Mouse (Mus musculus) right cerebral cortex, postnatal 4 days (tissue): ENCODE data around the gene Ankrd6.

ENCODE experiments used
- DNase-seq: peaks from one replicate; pipeline ENCODE4 v3.0.0-alpha.2; 2022

Gene Ankrd6

DNA sequence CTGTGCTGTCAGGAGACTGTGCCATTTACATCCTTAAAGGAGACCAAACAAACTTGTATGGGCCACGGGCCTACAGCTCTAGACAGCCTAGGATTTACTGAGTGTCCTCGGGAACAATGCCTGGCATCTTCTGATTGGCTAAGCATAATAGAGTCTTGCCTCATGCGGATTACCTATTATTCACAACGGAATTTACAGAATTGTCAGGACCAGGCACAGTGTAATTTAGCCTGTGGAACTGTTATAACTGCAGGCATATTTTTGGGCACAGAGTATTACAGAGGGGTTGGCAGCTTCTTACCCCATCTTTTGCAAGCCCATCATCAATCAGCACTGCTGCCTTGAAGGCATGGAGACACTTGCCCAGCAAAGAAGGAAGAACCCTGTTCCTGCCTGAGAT is 51.6 kb downstream of the Ankrd6 start:
- no peak for DNase-seq

DNA sequence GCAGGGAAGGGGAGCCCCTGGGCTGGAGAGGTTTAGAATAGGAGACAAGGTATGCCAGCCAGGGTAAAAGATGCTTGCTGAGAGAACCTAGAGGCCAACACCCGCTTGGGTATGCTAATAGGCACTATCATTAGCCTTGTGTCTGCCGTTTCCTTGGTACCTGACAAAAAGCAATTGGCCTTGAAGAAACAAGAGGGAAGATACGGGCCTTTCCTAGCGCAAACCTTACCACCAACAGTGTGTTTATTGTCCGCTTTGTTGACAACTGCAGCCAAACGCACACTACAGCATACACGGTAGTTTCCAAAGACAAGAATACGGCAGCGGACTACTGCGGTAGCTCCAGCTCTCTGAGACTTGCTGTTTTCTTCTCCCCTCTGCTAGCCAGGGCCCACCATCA is 59.3 kb downstream of the Ankrd6 start:
- DNase-seq, result no peak

DNA sequence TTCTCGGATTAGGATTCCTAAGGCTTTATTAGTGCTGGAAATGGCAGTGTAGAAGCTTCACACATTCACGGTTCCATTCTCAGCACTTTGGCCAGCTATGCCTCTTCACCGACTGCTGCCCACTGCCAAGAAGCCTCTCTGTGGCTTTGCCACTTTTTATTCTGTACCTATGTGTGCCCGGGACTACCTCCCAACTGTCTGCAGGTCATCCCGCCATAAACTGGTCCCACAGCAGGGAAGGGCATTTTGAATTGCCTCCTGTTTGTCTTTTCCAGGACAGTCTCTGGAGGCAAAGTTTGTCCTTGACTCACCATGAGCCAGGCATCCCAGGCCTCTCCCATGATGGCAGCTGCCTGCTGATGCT is 59.9 kb downstream of the Ankrd6 start:
- no peak for DNase-seq

DNA sequence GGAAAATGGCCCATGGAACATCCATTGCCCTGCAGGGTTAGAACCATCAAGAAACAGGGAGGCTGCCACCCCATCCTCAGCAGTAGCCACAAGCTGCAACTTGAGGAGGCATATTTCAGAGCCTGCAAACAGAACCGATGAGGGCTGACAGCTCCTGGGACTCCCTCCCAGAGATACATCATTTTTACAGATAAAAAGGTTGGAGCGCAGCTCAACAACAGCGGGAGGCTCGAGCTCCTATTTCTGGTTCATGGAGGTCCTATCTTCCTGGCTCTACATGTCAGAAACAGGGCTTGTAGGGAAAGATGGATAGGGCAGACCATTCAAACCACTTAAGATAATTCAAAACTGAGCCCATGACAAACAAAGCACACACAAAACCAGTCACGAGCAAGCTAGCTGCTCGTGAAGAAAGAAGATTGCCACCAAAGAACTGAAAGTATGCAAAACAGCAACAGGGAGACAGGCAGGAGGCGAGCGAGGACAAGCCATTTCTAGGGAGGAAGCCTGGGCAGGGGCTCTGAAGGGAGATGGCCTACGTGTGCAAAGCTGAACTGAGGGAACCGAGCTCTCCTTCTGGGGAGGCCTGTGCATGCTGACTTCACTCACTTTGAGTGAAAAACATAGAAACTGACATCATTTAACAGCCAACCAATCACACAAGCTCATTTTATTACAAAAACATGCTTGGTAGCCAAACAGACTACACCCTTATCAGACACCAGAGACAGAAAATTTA is 60.5 kb downstream of the Ankrd6 start:
- DNase-seq, result no peak

DNA sequence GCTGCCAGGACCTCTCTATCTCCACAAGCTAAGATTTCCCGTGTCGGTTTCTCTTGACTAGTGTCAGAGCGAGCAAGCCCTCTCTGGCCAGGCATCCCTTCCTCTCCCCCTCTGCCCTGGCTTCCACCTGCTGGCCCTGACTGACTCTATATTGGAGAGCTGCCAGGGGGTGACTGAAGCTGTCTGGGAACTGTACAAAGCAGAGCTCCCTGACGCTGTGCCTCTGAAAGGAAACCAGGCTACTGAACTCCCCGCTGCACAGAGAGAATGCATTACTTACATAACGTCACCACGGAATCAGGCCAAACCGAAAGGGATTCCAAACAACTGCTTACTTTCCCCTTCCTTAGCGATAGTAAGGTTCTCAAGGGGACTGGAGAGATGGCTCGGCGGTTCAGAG is 61.4 kb downstream of the Ankrd6 start:
- peak; percentile 36 for DNase-seq

DNA sequence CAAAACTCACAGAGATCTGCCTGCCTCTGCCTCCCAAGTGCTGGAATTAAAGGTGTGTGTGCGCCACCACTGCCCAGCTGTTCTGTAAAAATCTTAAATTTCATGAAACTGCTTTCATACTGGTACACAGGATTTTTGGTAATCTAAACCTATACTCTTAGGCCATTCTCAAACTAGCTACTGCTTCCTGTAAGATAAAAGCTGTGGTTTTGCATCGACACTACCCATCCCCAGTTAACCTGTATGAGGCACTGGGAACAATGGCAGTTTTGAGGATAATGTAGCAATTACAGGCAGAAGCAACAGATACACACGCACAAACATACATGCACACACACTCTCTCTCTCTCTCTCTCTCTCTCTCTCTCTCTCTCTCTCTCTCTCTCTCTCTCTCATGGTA is 64.2 kb downstream of the Ankrd6 start:
- DNase-seq, result no peak

DNA sequence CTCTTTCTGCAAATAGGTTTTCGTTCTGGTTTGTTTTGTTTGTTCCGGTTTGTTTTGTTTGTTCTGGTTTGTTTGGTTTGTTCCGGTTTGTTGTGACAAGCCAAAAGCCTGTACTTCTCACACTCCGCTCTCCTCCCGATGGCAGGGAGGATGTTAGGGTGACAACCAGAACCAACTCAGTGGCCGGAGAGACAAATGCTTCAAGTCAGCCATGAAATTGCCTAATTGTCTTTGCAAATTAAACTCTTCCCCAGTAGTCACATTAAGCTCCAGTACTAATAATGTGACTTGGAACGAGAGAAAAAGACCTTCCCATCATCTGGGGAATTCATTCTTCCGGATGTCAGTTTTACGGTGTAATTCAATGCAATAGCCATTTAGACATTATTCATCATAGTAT is 66.0 kb downstream of the Ankrd6 start:
- DNase-seq, result no peak

DNA sequence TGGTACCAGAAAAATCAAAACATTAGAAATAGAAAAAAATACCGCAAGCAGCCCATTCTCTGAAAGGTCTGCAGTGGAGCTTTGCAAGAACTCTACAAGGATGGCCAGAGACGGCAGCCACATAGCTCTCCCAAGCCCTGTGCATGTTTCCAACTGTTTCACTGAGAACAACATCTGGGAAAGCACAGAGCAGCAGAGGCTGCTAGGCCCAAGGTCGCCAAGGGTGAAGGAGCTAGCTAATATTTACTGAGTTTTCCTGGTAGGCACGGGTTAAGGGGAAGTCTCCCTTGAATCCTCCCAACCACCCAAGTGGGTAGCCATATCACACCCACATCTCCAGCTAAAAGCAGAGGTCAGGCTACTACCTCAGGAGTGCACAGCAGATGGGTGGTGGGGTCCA is 69.6 kb downstream of the Ankrd6 start:
- no peak for DNase-seq

DNA sequence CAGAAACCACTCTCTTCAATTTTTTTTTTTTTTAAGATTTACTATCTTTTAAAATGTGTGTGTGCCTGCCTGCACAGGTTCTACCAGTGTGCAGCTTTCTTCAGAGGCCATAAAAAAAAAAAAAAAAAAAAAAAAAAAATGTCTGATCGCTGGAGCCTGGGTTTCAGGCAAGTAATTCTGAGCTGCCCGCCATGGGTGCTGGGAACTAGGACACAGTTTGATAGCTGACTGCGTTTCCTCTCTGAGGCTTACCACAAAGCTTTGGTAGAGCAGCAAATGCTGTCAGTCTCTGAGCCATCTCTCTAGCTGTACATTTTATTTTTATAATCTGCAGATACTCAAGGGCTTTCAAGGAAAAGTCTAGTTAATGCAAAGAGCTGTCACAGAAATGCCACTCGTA is 76.0 kb downstream of the Ankrd6 start:
- DNase-seq, result no peak

DNA sequence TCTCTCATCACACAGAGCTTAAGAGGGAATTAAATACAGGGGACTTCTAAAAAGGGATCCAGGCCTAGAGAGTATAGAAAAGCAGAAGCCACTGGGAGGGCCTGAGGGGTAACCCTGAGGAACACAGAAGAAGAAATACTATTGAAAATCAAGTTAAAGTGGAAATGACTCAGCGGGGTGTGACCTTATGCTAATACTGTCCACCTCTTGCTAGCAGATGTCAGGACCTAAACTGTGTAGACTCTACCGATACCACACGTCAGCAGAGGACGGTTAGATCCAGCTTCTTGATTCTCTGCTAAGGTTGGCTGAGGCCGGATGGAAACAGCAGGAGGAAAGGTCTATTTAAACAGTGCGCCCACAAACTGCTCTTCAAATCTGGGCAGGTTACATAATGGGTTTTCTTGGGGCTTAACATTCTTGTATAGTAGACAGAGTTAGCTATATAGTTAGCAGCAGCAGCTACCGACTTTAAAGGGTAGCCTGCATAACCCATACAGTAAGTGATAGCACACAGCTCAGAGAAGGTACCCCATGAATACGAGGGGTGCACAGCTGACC is 78.4 kb downstream of the Ankrd6 start:
- no peak for DNase-seq

DNA sequence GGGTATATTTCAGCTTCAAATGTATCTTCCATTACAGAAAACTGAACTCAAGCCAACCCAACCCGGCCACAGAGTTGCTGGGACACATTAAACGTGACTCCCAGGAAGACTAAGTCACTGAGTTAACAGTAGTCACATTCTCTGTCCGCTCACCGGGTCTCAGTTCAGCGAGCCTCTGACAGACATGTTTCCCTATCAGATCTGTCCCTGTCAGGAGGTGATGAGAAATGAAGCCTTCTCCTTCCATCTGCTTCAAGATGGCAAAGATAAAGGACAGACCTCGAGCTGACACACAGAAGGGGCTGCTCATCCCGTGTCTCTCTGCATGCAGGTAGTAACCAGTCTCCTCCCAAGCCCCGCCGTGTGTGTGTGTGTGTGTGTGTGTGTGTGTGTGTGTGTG is 81.3 kb downstream of the Ankrd6 start:
- no peak for DNase-seq

DNA sequence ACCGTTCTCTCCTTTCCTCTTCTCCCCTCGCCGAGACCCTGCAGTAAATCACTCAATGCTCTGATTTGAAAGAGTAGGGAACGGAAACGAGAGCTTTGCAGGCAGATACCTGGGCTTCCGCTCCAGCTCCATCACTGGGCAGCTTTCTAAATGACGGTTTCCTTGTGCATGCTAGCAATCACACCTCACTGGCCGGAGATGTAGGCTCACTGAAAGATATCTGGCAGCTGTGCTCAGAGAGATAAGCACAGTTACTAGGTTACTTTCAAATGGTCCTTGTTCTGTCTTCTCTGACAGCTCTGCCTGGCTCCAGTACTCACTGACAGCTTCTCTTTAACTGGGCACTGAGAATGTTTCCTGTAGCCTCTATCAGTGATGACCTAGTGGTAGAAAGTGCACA is 81.8 kb downstream of the Ankrd6 start:
- no peak for DNase-seq

DNA sequence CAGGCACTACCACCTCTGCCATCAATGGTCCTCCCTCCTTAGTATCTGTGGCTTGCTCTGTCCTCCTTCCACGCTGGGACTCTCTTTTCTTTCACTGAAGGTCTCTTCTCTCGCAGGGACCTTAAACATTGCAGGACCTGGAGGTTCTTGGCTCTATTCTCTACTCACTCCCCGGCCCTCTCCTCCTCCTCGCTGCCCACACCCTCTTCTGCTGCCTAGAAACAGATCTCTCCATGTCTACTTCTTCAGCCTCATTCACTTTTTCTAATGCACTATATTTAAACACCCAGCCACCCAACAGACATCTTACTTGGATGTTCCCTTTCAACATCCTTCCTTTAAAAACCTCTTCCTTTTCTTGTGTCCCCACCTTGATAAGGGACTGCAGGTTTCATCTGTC is 82.2 kb downstream of the Ankrd6 start:
- DNase-seq, result no peak

DNA sequence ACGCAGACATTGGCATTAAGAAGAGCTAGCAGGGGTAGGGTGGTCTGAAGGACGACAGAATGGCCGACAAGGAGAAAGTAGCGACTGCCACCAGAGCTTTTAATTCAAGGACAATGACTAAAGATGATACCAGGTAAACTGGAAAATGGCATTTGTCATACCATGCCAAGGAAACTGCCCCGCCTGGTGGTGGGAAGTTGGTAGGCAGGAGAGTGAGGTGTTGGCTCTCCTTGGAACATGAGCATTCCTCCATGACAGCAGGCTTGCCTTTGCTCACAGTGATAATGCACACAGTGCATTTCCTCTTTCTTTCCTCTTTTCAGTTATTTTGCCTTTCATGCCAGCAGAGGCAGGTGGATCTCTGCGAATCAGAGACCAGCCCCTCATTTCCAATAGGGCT is 83.2 kb downstream of the Ankrd6 start:
- DNase-seq, result no peak

DNA sequence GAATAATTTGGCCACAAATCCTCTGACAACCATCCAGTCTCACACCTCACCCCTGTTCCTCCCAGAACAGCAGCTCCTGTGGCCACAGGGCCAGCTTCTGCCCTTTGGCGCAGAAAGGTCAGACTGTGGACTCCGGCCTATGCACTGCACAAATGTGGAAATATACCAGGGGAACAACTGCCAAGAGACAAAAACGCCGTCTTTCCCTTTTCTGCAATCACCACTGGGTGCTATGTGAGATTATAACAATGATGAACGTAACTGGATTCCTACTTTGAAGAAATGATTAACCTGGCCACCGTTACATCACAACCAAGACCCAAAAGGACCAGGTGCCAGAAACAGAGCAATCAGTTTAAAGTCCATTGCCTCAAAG is 85.8 kb downstream of the Ankrd6 start:
- DNase-seq, result no peak

DNA sequence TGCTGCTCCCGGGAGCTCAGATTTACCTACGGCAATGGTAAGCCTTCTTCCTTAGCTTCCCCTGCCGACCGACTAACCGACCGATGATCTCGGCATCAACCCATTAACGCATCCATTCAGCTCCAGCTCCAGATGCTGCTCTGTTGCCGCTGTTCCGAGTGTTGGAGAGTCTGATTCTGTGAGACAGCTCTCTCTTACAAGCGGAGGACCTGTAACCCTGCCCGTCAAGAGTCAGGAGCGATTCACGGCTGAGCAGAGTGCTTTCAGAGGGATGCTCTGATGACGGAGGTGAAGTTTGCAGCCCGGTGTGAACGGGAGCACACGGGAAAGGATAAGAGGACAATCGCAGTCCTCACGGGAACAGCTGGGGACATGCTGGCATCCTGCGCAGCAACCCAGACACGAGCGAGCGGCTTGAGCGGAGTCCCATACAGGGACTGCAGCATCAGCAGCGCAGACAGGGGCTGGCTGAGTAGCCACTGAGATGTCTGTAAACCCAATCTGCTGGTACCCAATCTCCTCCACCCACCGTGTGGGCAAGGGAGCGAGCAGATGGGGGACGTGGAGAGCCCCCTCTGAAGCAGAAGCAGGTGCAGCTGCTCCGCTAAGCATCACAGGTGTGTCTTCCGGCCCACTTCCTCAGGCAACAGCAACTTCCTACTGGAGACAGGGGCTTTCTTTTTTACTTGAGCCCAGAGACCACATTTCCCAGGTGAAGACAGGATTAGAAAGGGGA is 86.3 kb downstream of the Ankrd6 start:
- peak; percentile 18 for DNase-seq

DNA sequence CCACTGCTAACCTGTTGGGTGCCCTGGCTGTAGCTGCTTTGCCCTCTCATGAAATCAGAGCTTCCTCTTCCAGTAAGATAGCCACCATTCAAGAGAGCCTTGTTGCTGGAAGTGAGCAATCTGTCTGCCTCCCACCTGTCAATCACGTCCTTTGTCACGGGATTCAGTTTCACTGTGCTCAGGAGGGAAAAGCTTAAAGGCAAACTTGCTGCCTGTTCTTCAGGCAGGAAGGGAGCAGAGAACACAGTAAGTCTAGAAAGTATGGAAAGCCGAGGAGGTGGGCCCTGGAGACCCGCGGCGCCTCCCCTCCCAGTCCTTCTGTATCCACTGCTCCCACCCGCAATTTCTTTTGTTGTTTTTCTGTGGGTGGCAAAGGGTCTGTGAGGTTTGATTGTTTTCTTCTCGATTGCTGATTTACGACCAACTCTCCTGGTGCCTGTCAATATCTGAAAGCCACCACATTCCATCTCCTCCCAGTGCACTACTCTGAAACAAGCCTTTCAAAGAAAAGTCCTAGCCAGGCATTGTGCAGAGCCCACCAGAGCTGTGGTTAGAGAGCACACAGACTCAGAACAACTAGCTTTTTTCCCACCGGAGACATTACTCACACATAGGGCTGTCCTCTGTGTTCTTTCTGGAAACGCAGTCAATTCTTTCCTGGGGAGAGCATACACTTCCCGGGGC is 87.1 kb downstream of the Ankrd6 start:
- peak; percentile 11 for DNase-seq

DNA sequence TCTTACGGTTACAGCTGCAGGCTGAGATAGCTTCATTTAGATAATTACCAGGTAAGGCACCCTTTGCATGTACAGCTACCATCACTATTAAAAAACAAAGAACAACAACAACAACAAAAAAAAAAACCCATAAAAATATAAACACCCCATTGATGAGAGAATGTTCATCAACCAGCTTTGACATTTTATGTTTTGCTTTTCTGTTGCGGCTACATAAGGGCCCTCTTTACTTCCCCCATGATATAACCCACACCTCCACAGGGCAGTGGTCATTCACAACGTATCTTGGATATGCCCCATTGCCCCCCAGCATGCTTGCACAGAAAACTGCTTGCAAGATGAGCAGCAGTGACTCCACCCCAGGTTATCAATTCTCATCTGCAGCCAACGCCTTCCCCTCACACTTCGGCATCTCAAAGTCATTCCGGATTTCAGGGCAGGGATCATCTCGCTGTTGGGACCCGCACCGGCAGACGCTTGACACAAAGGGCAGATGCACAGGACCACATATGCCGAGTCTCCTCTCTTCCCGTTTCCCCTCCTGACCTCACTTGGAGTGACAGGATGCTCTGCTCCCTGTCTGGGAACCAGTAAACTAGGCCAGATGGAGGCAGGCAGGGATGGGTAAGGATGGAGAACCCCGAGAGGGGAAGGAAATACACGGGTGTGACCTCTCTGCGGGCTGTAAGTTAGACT is 87.7 kb downstream of the Ankrd6 start:
- no peak for DNase-seq

DNA sequence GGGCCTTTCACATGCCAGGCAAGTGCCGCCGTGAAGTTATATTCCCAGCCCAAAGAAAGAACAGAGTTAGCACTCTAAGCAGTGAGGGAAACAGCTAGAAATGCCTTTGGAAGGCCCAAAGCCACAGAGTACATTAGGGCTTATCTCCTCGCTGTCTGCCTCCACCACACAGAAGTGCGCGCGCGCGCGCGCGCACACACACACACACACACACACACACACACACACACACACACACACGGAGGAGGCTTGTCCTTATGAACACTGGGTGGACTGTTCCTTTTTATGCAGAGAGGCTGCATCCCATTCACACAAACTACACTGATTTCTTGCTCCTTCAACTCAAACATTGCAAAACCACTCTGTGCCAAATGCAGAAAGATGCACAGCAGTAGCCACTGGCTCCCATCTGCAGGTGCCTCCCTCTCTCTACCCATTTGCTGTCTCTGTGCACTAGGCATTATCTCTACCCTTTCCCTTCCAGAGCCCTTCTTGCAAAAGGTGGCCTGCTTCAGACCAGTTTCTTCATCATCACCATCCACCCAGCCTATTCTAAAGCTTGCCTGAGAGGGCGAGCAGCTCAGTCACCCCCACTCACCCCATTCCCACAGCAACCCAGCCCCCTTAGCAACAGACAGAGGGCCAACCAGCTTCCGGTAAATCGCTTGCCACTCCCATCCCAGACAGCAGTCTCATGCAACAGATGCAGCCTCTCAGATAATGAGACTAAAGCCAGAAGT is 88.5 kb downstream of the Ankrd6 start:
- peak; percentile 11 for DNase-seq

DNA sequence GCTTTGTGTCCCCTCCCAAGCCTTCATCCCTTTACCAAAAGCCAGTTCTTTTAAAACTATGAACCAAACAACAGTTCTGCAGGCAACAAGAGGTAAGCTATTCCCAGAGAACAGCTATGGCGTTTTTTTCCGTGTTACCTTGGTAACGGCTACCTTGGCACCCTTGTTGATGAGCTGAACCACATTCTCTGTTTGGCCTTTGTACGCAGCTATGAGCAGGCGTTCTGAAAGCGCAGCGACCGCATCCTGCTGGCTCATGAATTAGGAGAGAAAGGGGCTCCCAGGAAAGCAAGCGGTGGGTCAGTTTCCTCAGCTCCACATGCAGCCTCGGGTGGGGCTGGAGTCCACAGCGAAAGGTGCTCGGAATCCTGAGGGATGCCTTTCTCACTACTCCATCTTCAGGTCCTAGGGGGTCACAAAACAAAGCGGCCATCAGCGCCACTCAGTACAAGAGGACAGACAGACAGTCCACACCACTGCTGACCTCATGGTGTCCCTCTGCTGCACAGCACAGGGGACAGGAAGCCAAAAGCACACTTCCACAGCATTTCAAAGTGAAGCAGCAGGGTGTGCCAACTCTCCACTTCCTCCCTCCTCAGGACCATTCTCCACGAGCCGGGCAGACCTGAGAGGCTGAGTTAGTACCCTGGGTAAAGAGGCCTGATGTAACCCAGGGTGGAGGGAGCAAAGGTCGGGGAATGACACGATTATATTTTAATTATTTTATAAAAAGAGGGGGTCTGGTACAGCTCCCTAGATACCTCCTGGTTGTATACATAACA is 90.3 kb downstream of the Ankrd6 start:
- DNase-seq, result peak; percentile 18

DNA sequence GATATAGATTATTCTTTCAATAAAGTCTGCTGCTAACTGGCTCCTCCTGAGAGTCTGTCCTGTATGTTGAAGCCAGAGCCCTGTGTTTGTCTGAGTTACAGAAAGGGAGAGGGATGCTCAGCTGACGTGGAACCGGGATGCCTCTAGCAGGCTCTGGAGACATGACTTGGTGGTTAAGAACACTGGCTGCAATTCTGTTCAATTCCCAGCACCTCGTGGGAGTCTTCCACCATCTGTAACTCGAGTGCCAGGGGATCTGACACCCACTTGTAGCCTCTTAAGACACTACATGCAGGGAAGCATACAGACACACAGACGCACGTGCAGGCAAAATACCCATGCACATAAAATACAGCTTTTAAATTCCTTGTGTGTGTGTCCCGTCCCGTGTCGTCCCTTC is 95.1 kb downstream of the Ankrd6 start:
- no peak for DNase-seq

DNA sequence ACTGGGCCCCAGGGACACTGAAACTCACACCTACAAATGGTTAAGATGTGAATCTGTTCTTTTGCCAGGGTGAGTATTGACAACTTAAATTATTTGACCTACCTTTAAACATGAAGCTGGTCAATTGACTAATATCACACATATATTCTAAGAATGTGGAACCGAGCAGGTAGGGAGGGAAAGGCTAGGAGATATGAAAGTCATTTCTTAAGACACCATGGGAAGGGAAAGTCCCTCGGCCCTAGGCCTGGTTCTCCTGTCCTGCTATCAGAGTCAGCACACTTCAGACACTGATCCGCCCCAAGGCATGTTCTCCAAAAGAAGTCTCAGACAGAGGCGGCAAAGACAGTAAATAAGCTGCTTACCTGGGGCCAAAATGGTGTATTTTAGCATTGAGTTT is 95.7 kb downstream of the Ankrd6 start:
- no peak for DNase-seq
